Mouse (Mus musculus) liver, adult 2 months (tissue): ENCODE data around the gene Nupr1l. TPM values are rescaled to one million over a fixed set of nuclear protein-coding genes. Genes with fewer than 3 reads are reported as not detected.
"Not testable (repeated sequence)": the region's sequence is repeated elsewhere in the genome, so short reads cannot be mapped to it uniquely, and the experiment has no call there.

Experiments
- DNase-seq: peaks from one replicate; pipeline ENCODE4 v3.0.0-alpha.2; 2011; ENCODE audit warnings: low read depth, low spot score; ENCODE audit errors: extremely low read depth
- H3K27ac ChIP-seq: fragments of 200-500 bp; replicated peaks from 2 replicates; pipeline ENCODE4 v1.5.1; 2012; ENCODE audit warnings: low read depth, mild to moderate bottlenecking, control low read depth, inconsistent platforms, low read length; ENCODE audit not compliant: insufficient read depth
- H3K27me3 ChIP-seq: fragments of 200-500 bp; 2 replicates; pipeline ENCODE4 v1.6.1; 2012; ENCODE audit warnings: mild to moderate bottlenecking, moderate library complexity, low read length, inconsistent platforms; ENCODE audit not compliant: control insufficient read depth, insufficient read depth
- H3K36me3 ChIP-seq: fragments of 200-500 bp; 2 replicates; pipeline ENCODE4 v1.6.1; 2012; ENCODE audit warnings: low read length, inconsistent platforms; ENCODE audit not compliant: control insufficient read depth, insufficient read depth
- H3K4me1 ChIP-seq: fragments of 200-500 bp; 2 replicates; pipeline ENCODE4 v1.6.1; 2011; ENCODE audit warnings: low read length; ENCODE audit not compliant: control insufficient read depth, insufficient read depth
- H3K4me3 ChIP-seq: fragments of 200-500 bp; 2 replicates; pipeline ENCODE4 v1.5.1; 2011; ENCODE audit warnings: low read depth, mild to moderate bottlenecking, control low read depth, low read length, moderate library complexity; ENCODE audit not compliant: insufficient read depth
- H3K79me2 ChIP-seq: fragments of 200-500 bp; 2 replicates; pipeline ENCODE4 v1.6.1; 2012; ENCODE audit warnings: inconsistent platforms, mild to moderate bottlenecking, low read length, moderate library complexity; ENCODE audit not compliant: control insufficient read depth, insufficient read depth
- H3K9ac ChIP-seq: fragments of 200-500 bp; 2 replicates; pipeline ENCODE4 v1.6.1; 2012; ENCODE audit warnings: low read depth, mild to moderate bottlenecking, control low read depth, inconsistent platforms, low read length
- CTCF ChIP-seq: fragments of 200-500 bp; IDR thresholded peaks from 2 replicates; pipeline ENCODE4 v1.5.1; 2011; ENCODE audit warnings: low read depth, low read length, control low read depth
- POLR2A ChIP-seq: fragments of 200-500 bp; IDR thresholded peaks from 2 replicates; pipeline ENCODE4 v1.6.1; 2011; ENCODE audit warnings: low read length, control low read depth; ENCODE audit not compliant: insufficient read depth; ENCODE audit errors: extremely low read depth
- WGBS: fragments of 180-500 bp; shearing (Covaris S2); methylation state at CpG from one replicate; pipeline ENCODE4 v1.1.7; 2018; 5-methylcytosine and 5-hydroxymethylcytosine counted together
- polyA plus RNA-seq: library from polyadenylated mRNA; depleted of rRNA; stranded (reverse); fragments of >200 nt; gene quantifications from 2 replicates; pipeline ENCODE4 v1.2.3, GENCODE M21; 2012
- total RNA-seq: library from RNA; depleted of rRNA; stranded (reverse); fragments of >200 nt; gene quantifications from 2 replicates; pipeline ENCODE4 v1.2.3, GENCODE M21; 2014

The Nupr1l gene
- total and polyA plus RNA-seq, 2 experiments = 2.2 TPM

GRCm38 (mm10) chr5:129909147-129909546 lies 807 bp downstream of the Nupr1l start:
- Histone ChIP-seq H3K9ac (no peak overlapping the region), H3K4me1 (no peaks in the 10 kb centered on the region), H3K36me3 (no peaks in the 10 kb centered on the region), H3K4me3 (no peak overlapping the region), H3K27me3 (no peaks in the 10 kb centered on the region), H3K27ac (no peak overlapping the region), H3K79me2 (no peaks in the 10 kb centered on the region)
- DNase-seq = no peak
- WGBS = 78% methylated on average over 9 of the region's 9 CpGs
- TF ChIP-seq CTCF = no peak
- no peak for TF ChIP-seq POLR2A

- Histone ChIP-seq H3K4me1 (no peaks in the 10 kb centered on the region), H3K9ac (no peak overlapping the region), H3K27ac (no peak overlapping the region), H3K27me3 (no peaks in the 10 kb centered on the region), H3K36me3 (no peaks in the 10 kb centered on the region), H3K79me2 (no peaks in the 10 kb centered on the region), H3K4me3 (no peak overlapping the region)
- peak; percentile 58 for DNase-seq
- TF ChIP-seq POLR2A (no peak), CTCF (no peak)
- 70% methylated on average over 7 of the region's 7 CpGs for WGBS
Measured at GRCm38 (mm10) chr5:129909591-129909990, 1.3 kb downstream of the Nupr1l start.

- 47% methylated on average over 2 of the region's 2 CpGs for WGBS
- H3K27ac ChIP-seq = no peak overlapping the region
- H3K4me1 ChIP-seq = no peaks in the 10 kb centered on the region
- TF ChIP-seq POLR2A (no peak), CTCF (peak; percentile 89)
- peak; percentile 40 for DNase-seq
- H3K9ac ChIP-seq = no peak overlapping the region
- H3K79me2 ChIP-seq = no peaks in the 10 kb centered on the region
- no peaks in the 10 kb centered on the region for H3K27me3 ChIP-seq
- H3K36me3 ChIP-seq = no peaks in the 10 kb centered on the region
- H3K4me3 ChIP-seq = no peak overlapping the region
Measured at GRCm38 (mm10) chr5:129914024-129914423, 5.7 kb downstream of the Nupr1l start.

GRCm38 (mm10) chr5:129915491-129915890 lies 7.2 kb downstream of the Nupr1l start:
- H3K4me3 ChIP-seq, H3K36me3 ChIP-seq, H3K27ac ChIP-seq, H3K79me2 ChIP-seq, H3K27me3 ChIP-seq, H3K4me1 ChIP-seq, H3K9ac ChIP-seq, DNase-seq: not testable (repeated sequence)
- WGBS = 76% methylated on average over 11 of the region's 11 CpGs

- 90% methylated on average over 24 of the region's 24 CpGs for WGBS
- Histone ChIP-seq H3K27me3 (no peaks in the 10 kb centered on the region), H3K79me2 (no peaks in the 10 kb centered on the region), H3K36me3 (no peaks in the 10 kb centered on the region), H3K4me1 (no peaks in the 10 kb centered on the region), H3K9ac (no peak overlapping the region), H3K27ac (no peak overlapping the region), H3K4me3 (no peak overlapping the region)
- TF ChIP-seq POLR2A (no peak), CTCF (no peak)
- no peak for DNase-seq
Measured at GRCm38 (mm10) chr5:129918065-129918651, 9.8 kb downstream of the Nupr1l start.

- 81% methylated on average over 9 of the region's 9 CpGs for WGBS
Measured at GRCm38 (mm10) chr5:129918752-129919151, 10.4 kb downstream of the Nupr1l start.

More at GRCm38 (mm10) chr5:129918752-129919151, 10.4 kb downstream of the Nupr1l start:
- Histone ChIP-seq H3K36me3 (no peaks in the 10 kb centered on the region), H3K4me3 (no peak overlapping the region), H3K79me2 (no peaks in the 10 kb centered on the region), H3K4me1 (no peaks in the 10 kb centered on the region), H3K27me3 (no peaks in the 10 kb centered on the region), H3K27ac (no peak overlapping the region), H3K9ac (no peak overlapping the region)
- TF ChIP-seq POLR2A (no peak), CTCF (peak; percentile 9; the same call in 1 of the 2 replicates)
- DNase-seq = no peak
